Mouse (Mus musculus) ES-Bruce4 (cell line): ENCODE measurements around the gene Trib2. TPM values are rescaled to one million over a fixed set of nuclear protein-coding genes. Genes with fewer than 3 reads are reported as not detected.

ENCODE experiments used
- H3K27ac ChIP-seq: 2 replicates; pipeline ENCODE4 v1.5.1; 2012; ENCODE audit warnings: low read length, inconsistent platforms; ENCODE audit not compliant: insufficient read depth
- H3K27me3 ChIP-seq: 2 replicates; pipeline ENCODE4 v1.6.1; 2012; ENCODE audit warnings: mild to moderate bottlenecking, low read length, inconsistent platforms; ENCODE audit not compliant: control insufficient read depth, poor library complexity, insufficient read depth, severe bottlenecking
- H3K36me3 ChIP-seq: 2 replicates; pipeline ENCODE4 v1.6.1; 2012; ENCODE audit warnings: inconsistent platforms, mild to moderate bottlenecking, low read length, moderate library complexity; ENCODE audit not compliant: control insufficient read depth, poor library complexity, insufficient read depth, severe bottlenecking
- H3K4me1 ChIP-seq: one replicate; pipeline ENCODE4 v1.8.1; 2011; ENCODE audit warnings: low read length; ENCODE audit not compliant: control insufficient read depth, insufficient read depth
- H3K4me3 ChIP-seq: 2 replicates; pipeline ENCODE4 v1.5.1; 2011; ENCODE audit warnings: low read depth, mild to moderate bottlenecking, low read length
- H3K9ac ChIP-seq: 2 replicates; pipeline ENCODE4 v1.6.1; 2012; ENCODE audit warnings: low read depth, mild to moderate bottlenecking, inconsistent platforms; ENCODE audit not compliant: poor library complexity, severe bottlenecking
- H3K9me3 ChIP-seq: replicated peaks from 2 replicates; pipeline ENCODE4 v1.6.1; 2012; ENCODE audit warnings: mild to moderate bottlenecking, low read length, inconsistent platforms; ENCODE audit not compliant: control insufficient read depth, poor library complexity, insufficient read depth, severe bottlenecking
- CTCF ChIP-seq: IDR thresholded peaks from one replicate; pipeline ENCODE4 v1.8.1; 2011; ENCODE audit warnings: low read depth, low read length
- EP300 ChIP-seq: IDR thresholded peaks from 2 replicates; pipeline ENCODE4 v1.6.1; 2011; ENCODE audit warnings: low read depth, low read length; ENCODE audit not compliant: insufficient read depth
- POLR2A ChIP-seq: IDR thresholded peaks from one replicate; pipeline ENCODE4 v1.8.1; 2011; ENCODE audit warnings: low read length; ENCODE audit not compliant: insufficient read depth
- polyA plus RNA-seq: library from polyadenylated mRNA; stranded (reverse); fragments of >200 nt; gene quantifications from 2 replicates; pipeline ENCODE4 v1.2.4, GENCODE M21; 2011; ENCODE audit warnings: low read depth; ENCODE audit not compliant: missing spikeins, insufficient read depth, insufficient read length

Gene Trib2
- polyA plus RNA-seq, 1 experiment, result 8.6 TPM

GRCm38 (mm10) chr12:15813133-15813818 is 3.4 kb downstream of the Trib2 start:
- Histone ChIP-seq H3K4me1 (no peaks in the 10 kb centered on the region), H3K27ac (no peak overlapping the region)
- TF ChIP-seq POLR2A (no peak), CTCF (no peak), EP300 (no peak)

GRCm38 (mm10) chr12:15812139-15812962 is 4.4 kb downstream of the Trib2 start:
- H3K9me3 ChIP-seq, result no peaks in the 10 kb centered on the region
- peaks cover 3% of the 10 kb centered on the region for H3K27me3 ChIP-seq
- H3K27ac ChIP-seq, result no peak overlapping the region
- no peak overlapping the region for H3K4me3 ChIP-seq
- H3K36me3 ChIP-seq, result no peaks in the 10 kb centered on the region
- TF ChIP-seq POLR2A, result no peak
- no peak for TF ChIP-seq EP300
- TF ChIP-seq CTCF, result no peak
- H3K4me1 ChIP-seq, result no peaks in the 10 kb centered on the region
- H3K9ac ChIP-seq, result no peak overlapping the region

More at GRCm38 (mm10) chr12:15813133-15813818, 3.4 kb downstream of the Trib2 start:
- peaks cover 3% of the 10 kb centered on the region for H3K27me3 ChIP-seq
- no peaks in the 10 kb centered on the region for H3K36me3 ChIP-seq
- H3K9me3 ChIP-seq, result no peaks in the 10 kb centered on the region
- H3K9ac ChIP-seq, result no peak overlapping the region
- H3K4me3 ChIP-seq, result no peak overlapping the region

DNA sequence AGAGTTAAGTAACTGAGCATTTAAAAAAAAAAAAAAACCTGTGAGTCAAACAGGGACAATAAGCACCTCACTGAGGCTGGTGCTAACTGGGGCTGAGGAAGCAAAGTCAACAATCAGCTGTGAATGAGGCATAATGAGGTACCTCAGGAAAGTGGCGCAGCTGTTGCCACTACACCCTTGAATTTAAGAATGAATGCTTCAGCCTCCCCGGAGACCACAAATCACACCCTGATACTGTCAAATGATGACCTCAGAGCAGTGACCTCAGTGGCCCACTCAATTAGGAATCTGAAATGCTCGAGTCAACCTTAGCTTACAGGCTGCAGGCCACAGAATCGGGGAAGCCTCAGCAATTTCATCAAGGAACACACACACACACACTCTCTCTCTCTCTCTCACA is 5.0 kb downstream of the Trib2 start:
- H3K9ac ChIP-seq, result no peak overlapping the region
- H3K36me3 ChIP-seq, result no peaks in the 10 kb centered on the region
- H3K27ac ChIP-seq, result no peak overlapping the region
- TF ChIP-seq EP300, result no peak
- TF ChIP-seq POLR2A, result no peak
- no peak for TF ChIP-seq CTCF
- no peaks in the 10 kb centered on the region for H3K9me3 ChIP-seq
- H3K4me1 ChIP-seq, result no peaks in the 10 kb centered on the region
- no peak overlapping the region for H3K4me3 ChIP-seq
- peaks cover 3% of the 10 kb centered on the region for H3K27me3 ChIP-seq

GRCm38 (mm10) chr12:15810926-15811325 is 5.8 kb downstream of the Trib2 start:
- Histone ChIP-seq H3K27ac (no peak overlapping the region), H3K36me3 (no peaks in the 10 kb centered on the region), H3K4me3 (no peak overlapping the region), H3K4me1 (no peaks in the 10 kb centered on the region), H3K9ac (no peak overlapping the region), H3K27me3 (peaks cover 3% of the 10 kb centered on the region), H3K9me3 (no peaks in the 10 kb centered on the region)
- no peak for TF ChIP-seq EP300
- no peak for TF ChIP-seq POLR2A
- TF ChIP-seq CTCF, result no peak

DNA sequence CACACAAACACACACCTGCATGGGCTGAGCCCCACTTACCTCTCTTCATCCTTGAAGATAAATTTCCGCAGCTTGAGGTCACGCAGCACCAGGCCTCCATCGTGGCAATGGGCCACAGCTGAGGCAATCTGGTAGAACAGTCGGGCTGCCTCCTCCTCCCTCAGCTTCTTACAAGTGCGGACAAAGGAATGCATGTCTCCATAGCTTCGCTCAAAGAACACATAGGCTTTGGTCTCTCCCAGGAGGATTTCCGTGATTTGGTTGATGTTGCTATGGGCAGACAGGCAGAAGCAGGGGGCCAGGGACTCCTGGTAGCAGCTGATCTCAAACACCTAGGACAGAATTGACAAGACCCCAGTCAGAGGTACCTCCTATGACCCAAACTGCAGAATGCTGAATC is 7.1 kb downstream of the Trib2 start:
- H3K9me3 ChIP-seq, result no peaks in the 10 kb centered on the region
- no peaks in the 10 kb centered on the region for H3K4me1 ChIP-seq
- no peaks in the 10 kb centered on the region for H3K36me3 ChIP-seq
- H3K27me3 ChIP-seq, result no peaks in the 10 kb centered on the region
- H3K27ac ChIP-seq, result no peak overlapping the region
- no peak overlapping the region for H3K9ac ChIP-seq
- no peak overlapping the region for H3K4me3 ChIP-seq
- no peak for TF ChIP-seq EP300
- no peak for TF ChIP-seq POLR2A
- no peak for TF ChIP-seq CTCF

GRCm38 (mm10) chr12:15809249-15809648 is 7.5 kb downstream of the Trib2 start:
- TF ChIP-seq POLR2A, result no peak
- no peak for TF ChIP-seq EP300
- TF ChIP-seq CTCF, result no peak
- Histone ChIP-seq H3K9me3 (no peaks in the 10 kb centered on the region), H3K4me3 (no peak overlapping the region), H3K27me3 (no peaks in the 10 kb centered on the region), H3K4me1 (no peaks in the 10 kb centered on the region), H3K27ac (no peak overlapping the region), H3K9ac (no peak overlapping the region), H3K36me3 (no peaks in the 10 kb centered on the region)
